Mouse (Mus musculus): ENCODE data around the gene Zfp770. TPM values are rescaled to one million over a fixed set of nuclear protein-coding genes. Genes with fewer than 3 reads are reported as not detected.

The Zfp770 gene
- polyA plus RNA-seq, 1 experiment from 2014 or later, result 2.0 TPM

DNA sequence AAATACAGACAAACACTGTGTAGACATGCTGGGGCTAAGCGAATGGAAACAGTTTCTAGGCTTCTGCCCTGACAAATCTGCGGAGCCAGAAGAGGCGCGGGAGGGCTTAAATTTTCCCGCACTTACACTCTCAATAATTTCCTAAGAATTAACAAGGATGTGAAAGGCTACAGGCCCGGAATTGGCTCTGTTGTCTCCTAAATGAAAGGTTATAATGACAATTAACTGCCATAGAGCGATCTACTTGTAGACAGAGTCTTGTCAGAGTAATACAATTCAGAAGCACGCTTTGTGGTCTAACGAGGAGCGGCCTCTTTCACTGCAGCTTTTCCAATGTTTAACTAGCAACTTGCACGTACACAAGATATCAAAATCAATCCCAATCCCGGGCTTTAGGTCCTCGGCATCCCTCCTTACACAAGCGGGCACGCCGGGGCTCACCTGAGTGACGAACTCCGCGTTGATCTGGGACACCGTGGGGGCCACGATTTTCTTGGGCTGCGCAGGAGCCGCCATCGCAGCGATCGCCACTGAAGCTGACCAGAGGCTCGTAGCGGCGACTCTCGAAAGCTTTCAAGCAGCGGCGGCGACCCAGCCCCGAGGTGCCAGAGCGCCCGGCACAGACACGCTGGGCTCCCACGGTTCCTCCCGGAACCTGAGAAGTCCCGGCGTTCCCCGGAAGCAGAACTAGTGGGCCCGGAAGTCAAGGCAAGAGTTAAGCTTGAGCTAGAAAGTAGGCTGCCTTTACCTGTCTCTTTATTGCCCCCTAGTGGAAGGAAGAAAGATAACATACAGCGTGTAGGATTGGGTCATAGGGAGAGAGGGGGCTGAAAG, 26.4 kb downstream of the Zfp770 start:
- TF ChIP-seq CTCF (IDR thresholded peaks at IDR 0.05; ENCODE audit: low read depth) (peak; percentile 93), EP300 (optimal IDR thresholded peaks at IDR 0.05) (no peak)
- DNase-seq (ENCODE audit: low spot score), result peak; percentile 82
- H3K27me3 ChIP-seq (ENCODE audit: control insufficient read depth, insufficient read depth, low read length), result no peaks in the 10 kb centered on the region
- H3K4me1 ChIP-seq (replicated peaks; ENCODE audit: control insufficient read depth, insufficient read depth), result no peaks in the 10 kb centered on the region
- under 1% methylated on average over 44 of the region's 44 CpGs for WGBS
- H3K27ac ChIP-seq (replicated peaks), result 0 out of 2 replicates have a peak overlapping the region, but pooled peaks have one; percentile 25
- peak overlapping the region; percentile 70 for H3K4me2 ChIP-seq (replicated peaks; ENCODE audit: low read depth)
- no peaks in the 10 kb centered on the region for H3K9me3 ChIP-seq (ENCODE audit: control insufficient read depth, low read length)
- H3K4me3 ChIP-seq (ENCODE audit: low read depth, low read length), result peak overlapping the region; percentile 88
- ATAC-seq (ENCODE audit: low FRiP score, low TSS enrichment), result peak; percentile 98
- no peaks in the 10 kb centered on the region for H3K36me3 ChIP-seq (ENCODE audit: control insufficient read depth, insufficient read depth, low read length)
- H3K9ac ChIP-seq (ENCODE audit: low read length), result peak overlapping the region; percentile 90

DNA sequence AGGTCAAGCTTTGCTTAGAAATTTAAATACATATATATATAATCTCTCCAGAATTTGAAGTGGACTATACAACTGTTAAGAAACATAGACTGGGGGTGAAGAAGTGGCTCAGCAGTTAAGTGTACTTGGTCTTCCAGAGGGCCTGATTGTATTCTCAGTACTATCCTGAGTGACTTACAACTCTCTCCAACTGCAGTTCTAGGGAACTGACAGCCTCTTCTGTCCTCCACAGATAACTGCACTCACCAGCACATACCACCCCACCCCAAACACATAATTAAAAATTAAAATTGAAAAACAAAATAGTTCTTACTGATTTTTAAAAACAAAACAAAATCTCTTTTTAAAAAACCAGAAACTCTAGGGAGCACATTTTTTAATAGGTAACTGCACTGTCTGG, 28.0 kb downstream of the Zfp770 start:
- no peaks in the 10 kb centered on the region for H3K27me3 ChIP-seq (ENCODE audit: control insufficient read depth, insufficient read depth, low read length)
- no peak overlapping the region for H3K27ac ChIP-seq (replicated peaks)
- no peak overlapping the region for H3K4me3 ChIP-seq (ENCODE audit: low read depth, low read length)
- no peak overlapping the region for H3K9ac ChIP-seq (ENCODE audit: low read length)
- DNase-seq (ENCODE audit: low spot score) (no peak), ATAC-seq (ENCODE audit: low FRiP score, low TSS enrichment) (no peak)
- peaks cover 2% of the 10 kb centered on the region; the same call in 1 of the 2 replicates for H3K36me3 ChIP-seq (ENCODE audit: control insufficient read depth, insufficient read depth, low read length)
- H3K9me3 ChIP-seq (ENCODE audit: control insufficient read depth, low read length), result no peaks in the 10 kb centered on the region
- TF ChIP-seq CTCF (IDR thresholded peaks at IDR 0.05; ENCODE audit: low read depth) (no peak), EP300 (optimal IDR thresholded peaks at IDR 0.05) (no peak)
- H3K4me1 ChIP-seq (replicated peaks; ENCODE audit: control insufficient read depth, insufficient read depth), result no peaks in the 10 kb centered on the region
- H3K4me2 ChIP-seq (replicated peaks; ENCODE audit: low read depth), result no peak overlapping the region

DNA sequence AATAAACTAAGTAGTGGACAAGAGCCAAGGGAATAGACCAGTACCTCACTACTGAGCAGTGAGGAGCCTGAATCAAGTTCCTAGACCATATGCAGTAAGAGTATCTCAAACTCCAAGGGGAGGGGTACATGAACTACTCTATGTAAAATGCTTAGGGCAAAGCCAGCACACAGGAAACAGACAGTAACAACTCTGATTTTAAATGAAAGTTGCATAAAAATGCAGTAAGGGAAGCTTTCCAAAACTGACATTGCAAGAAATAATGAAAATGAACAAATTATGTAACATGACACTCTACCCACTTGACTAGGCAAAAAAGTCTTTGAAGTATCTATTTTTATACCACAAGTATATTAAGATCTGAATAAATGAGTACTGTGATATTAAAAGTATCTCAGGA, 33.4 kb downstream of the Zfp770 start:
- no peak for ATAC-seq (ENCODE audit: low FRiP score, low TSS enrichment)
- no peaks in the 10 kb centered on the region for H3K27me3 ChIP-seq (ENCODE audit: control insufficient read depth, insufficient read depth, low read length)
- no peak overlapping the region for H3K4me3 ChIP-seq (ENCODE audit: low read depth, low read length)
- no peak overlapping the region for H3K9ac ChIP-seq (ENCODE audit: low read length)
- no peak overlapping the region for H3K27ac ChIP-seq (replicated peaks)
- TF ChIP-seq CTCF (IDR thresholded peaks at IDR 0.05; ENCODE audit: low read depth) (no peak), EP300 (optimal IDR thresholded peaks at IDR 0.05) (no peak)
- no peaks in the 10 kb centered on the region for H3K4me1 ChIP-seq (replicated peaks; ENCODE audit: control insufficient read depth, insufficient read depth)
- no peak for DNase-seq (ENCODE audit: low spot score)
- peaks cover 9% of the 10 kb centered on the region for H3K36me3 ChIP-seq (ENCODE audit: control insufficient read depth, insufficient read depth, low read length)
- H3K4me2 ChIP-seq (replicated peaks; ENCODE audit: low read depth), result no peak overlapping the region
- H3K9me3 ChIP-seq (ENCODE audit: control insufficient read depth, low read length), result no peaks in the 10 kb centered on the region

DNA sequence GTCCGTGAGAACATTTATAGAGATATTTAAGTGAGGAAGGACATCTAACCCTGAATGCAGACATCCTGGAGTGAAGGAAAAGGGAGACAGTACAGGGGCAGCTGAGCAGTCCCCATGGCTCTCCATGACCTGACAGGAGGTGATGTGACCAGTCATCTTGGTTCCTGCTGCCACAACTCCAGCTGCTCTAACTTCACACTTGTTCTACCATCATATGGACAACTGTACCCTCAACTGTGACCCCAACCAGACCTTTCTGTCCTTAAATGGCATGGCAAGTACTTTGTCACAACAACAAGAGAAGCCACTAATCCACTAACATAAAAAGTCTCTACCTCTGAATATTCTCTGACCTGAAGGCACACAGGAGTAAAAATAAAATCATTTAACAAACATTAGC, 39.3 kb downstream of the Zfp770 start:
- peaks cover 16% of the 10 kb centered on the region for H3K36me3 ChIP-seq (ENCODE audit: control insufficient read depth, insufficient read depth, low read length)

DNA sequence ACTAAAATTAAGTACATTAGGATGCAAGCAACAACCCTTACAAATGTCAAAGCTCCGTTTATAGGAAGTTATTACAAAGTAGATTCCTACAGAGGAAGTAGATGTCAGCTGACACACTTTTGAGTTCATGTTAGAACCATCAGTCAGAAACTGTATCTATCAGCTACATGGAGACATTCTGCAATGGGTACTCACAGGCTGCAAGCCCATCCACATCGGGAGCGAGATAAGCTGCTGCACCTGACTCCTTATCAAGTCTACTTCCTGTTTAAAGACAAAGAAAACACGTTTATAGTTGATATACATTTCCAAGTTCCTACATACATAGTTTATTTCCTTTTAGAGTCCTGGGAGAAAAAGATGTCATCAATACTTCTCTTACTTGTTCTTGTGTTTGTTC, 43.9 kb downstream of the Zfp770 start:
- Histone ChIP-seq H3K4me1 (replicated peaks; ENCODE audit: control insufficient read depth, insufficient read depth) (no peaks in the 10 kb centered on the region), H3K36me3 (ENCODE audit: control insufficient read depth, insufficient read depth, low read length) (peaks cover 24% of the 10 kb centered on the region), H3K4me3 (ENCODE audit: low read depth, low read length) (no peak overlapping the region), H3K9me3 (ENCODE audit: control insufficient read depth, low read length) (no peaks in the 10 kb centered on the region), H3K9ac (ENCODE audit: low read length) (no peak overlapping the region), H3K4me2 (replicated peaks; ENCODE audit: low read depth) (no peak overlapping the region), H3K27ac (replicated peaks) (no peak overlapping the region), H3K27me3 (ENCODE audit: control insufficient read depth, insufficient read depth, low read length) (no peaks in the 10 kb centered on the region)
- no peak for ATAC-seq (ENCODE audit: low FRiP score, low TSS enrichment)
- no peak for DNase-seq (ENCODE audit: low spot score)
- WGBS, result 57% methylated on average over 4 of the region's 4 CpGs
- TF ChIP-seq EP300 (optimal IDR thresholded peaks at IDR 0.05), result no peak
- TF ChIP-seq CTCF (IDR thresholded peaks at IDR 0.05; ENCODE audit: low read depth), result no peak

More for the DNA sequence above, 39.3 kb downstream of the Zfp770 start:
- H3K27me3 ChIP-seq (ENCODE audit: control insufficient read depth, insufficient read depth, low read length), result no peaks in the 10 kb centered on the region
- no peak overlapping the region for H3K4me2 ChIP-seq (replicated peaks; ENCODE audit: low read depth)
- no peaks in the 10 kb centered on the region for H3K4me1 ChIP-seq (replicated peaks; ENCODE audit: control insufficient read depth, insufficient read depth)
- H3K4me3 ChIP-seq (ENCODE audit: low read depth, low read length), result no peak overlapping the region
- no peak for TF ChIP-seq EP300 (optimal IDR thresholded peaks at IDR 0.05)
- no peak overlapping the region for H3K9ac ChIP-seq (ENCODE audit: low read length)
- WGBS, result 100% methylated on average over 1 of the region's 1 CpGs
- H3K9me3 ChIP-seq (ENCODE audit: control insufficient read depth, low read length), result no peaks in the 10 kb centered on the region
- DNase-seq (ENCODE audit: low spot score) (no peak), ATAC-seq (ENCODE audit: low FRiP score, low TSS enrichment) (no peak)
- H3K27ac ChIP-seq (replicated peaks), result no peak overlapping the region

DNA sequence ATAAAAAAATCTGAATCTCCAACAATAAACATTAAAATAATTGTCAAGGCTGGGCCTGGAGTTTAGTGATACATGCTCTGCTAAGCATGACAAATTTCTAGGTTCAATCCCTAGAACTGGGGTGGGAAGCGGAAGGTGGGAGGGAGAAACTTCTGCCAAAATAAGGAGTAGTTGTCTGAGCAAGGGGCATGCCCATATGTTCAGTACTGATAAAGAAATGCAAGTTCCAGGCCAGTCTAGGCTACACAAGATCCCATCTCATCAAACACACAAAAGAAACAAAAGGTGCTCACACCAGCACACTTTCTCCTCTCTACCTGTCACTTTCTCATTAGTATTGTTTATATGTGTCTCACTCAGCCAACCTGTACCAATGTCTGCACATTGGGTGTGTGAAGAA, 44.6 kb downstream of the Zfp770 start:
- DNase-seq (ENCODE audit: low spot score) (no peak), ATAC-seq (ENCODE audit: low FRiP score, low TSS enrichment) (no peak)
- Histone ChIP-seq H3K27me3 (ENCODE audit: control insufficient read depth, insufficient read depth, low read length) (no peaks in the 10 kb centered on the region), H3K4me2 (replicated peaks; ENCODE audit: low read depth) (no peak overlapping the region), H3K4me3 (ENCODE audit: low read depth, low read length) (no peak overlapping the region), H3K4me1 (replicated peaks; ENCODE audit: control insufficient read depth, insufficient read depth) (no peaks in the 10 kb centered on the region), H3K36me3 (ENCODE audit: control insufficient read depth, insufficient read depth, low read length) (peaks cover 24% of the 10 kb centered on the region), H3K9ac (ENCODE audit: low read length) (no peak overlapping the region), H3K9me3 (ENCODE audit: control insufficient read depth, low read length) (no peaks in the 10 kb centered on the region), H3K27ac (replicated peaks) (no peak overlapping the region)
- WGBS, result 95% methylated on average over 1 of the region's 1 CpGs
- TF ChIP-seq EP300 (optimal IDR thresholded peaks at IDR 0.05), result no peak
- no peak for TF ChIP-seq CTCF (IDR thresholded peaks at IDR 0.05; ENCODE audit: low read depth)

All from stomach, postnatal 0 days (tissue).